Mouse (Mus musculus): Measurements from ENCODE around the gene Pfkfb3.

GRCm38 (mm10) chr2:11475316-11475715 is 78.6 kb downstream of the Pfkfb3 start:
- no peak for TF ChIP-seq GATA1 (IDR thresholded peaks at IDR 0.05; ENCODE audit: low read length)
- no peak for TF ChIP-seq TAL1 (IDR thresholded peaks at IDR 0.05; ENCODE audit: low read length)
